Mouse (Mus musculus) megakaryocyte-erythroid progenitor cell, adult 5 weeks (primary cell): ENCODE measurements around the gene Ssxb9. TPM values are rescaled to one million over a fixed set of nuclear protein-coding genes. Genes with fewer than 3 reads are reported as not detected.

ENCODE experiments used
- polyA plus RNA-seq: library from polyadenylated mRNA; stranded (reverse); fragments of >175 nt; gene quantifications from 2 replicates; pipeline ENCODE4 v1.2.3, GENCODE M21; 2012

Ssxb9 gene
- not detected in 2 replicates for polyA plus RNA-seq

GRCm38 (mm10) chrX:8366678-8367077, at the start of gene Ssxb9:
Gene Ssxb9 (plus strand): TSS chrX:8366978.

GRCm38 (mm10) chrX:8327124-8327523, 39.7 kb upstream of the Ssxb9 start, which contains the start of gene Ssxb10:
Gene Ssxb10 (plus strand): TSS chrX:8327424.

GRCm38 (mm10) chrX:8413005-8413404, 46.2 kb downstream of the Ssxb9 start, which contains the start of gene Ssxb1:
Gene Ssxb1 (plus strand): TSS chrX:8413305.

Other genes starting within 250 kb of the Ssxb9 start
- 36.2 and 54.9 TPM in 2 replicates for gene Wdr13, start 234.1 kb upstream of the Ssxb9 start, polyA plus RNA-seq
- 148 and 243 TPM in 2 replicates for gene Rbm3, start 221.1 kb upstream of the Ssxb9 start, polyA plus RNA-seq
- 4.8 and 5.3 TPM in 2 replicates for gene Tbc1d25, start 190.8 kb upstream of the Ssxb9 start, polyA plus RNA-seq
- 4.6 and 5.8 TPM in 2 replicates for gene Ebp, start 173.5 kb upstream of the Ssxb9 start, polyA plus RNA-seq
- gene Porcn, start 160.5 kb upstream of the Ssxb9 start, polyA plus RNA-seq: 0.40 and 1.0 TPM in 2 replicates
- 12.8 and 13.6 TPM in 2 replicates for gene Ftsj1, start 114.6 kb upstream of the Ssxb9 start, polyA plus RNA-seq
- gene Slc38a5, start 95.8 kb upstream of the Ssxb9 start, polyA plus RNA-seq: 16.2 and 17.0 TPM in 2 replicates
- gene Ssxb10, start 39.6 kb upstream of the Ssxb9 start, polyA plus RNA-seq: not detected in 2 replicates
- not detected in 2 replicates for gene Ssxb1, start 46.3 kb downstream of the Ssxb9 start, polyA plus RNA-seq
- not detected in 2 replicates for gene Ssxb2, start 94.7 kb downstream of the Ssxb9 start, polyA plus RNA-seq
- gene Gm14459, start 158.0 kb downstream of the Ssxb9 start, polyA plus RNA-seq: not detected in 2 replicates
- not detected in 2 replicates for gene Ssxb6, start 181.3 kb downstream of the Ssxb9 start, polyA plus RNA-seq
- not detected in 2 replicates for gene Ssxb3, start 224.8 kb downstream of the Ssxb9 start, polyA plus RNA-seq